Mouse (Mus musculus) NIH3T3 (cell line): ENCODE results near the gene Olfr1465.

ENCODE experiments used
- DNase-seq: peaks from one replicate; pipeline ENCODE4 v3.0.0-alpha.2; 2012; ENCODE audit warnings: low read depth

Gene Olfr1465

GRCm38 (mm10) chr19:13315441-13315840, at the start of gene Olfr1465:
Gene Olfr1465, minus strand, starts transcription at chr19:13315541.
- DNase-seq, result no peak

GRCm38 (mm10) chr19:13361936-13362335, 46.6 kb upstream of the Olfr1465 start, which contains the start of gene Olfr1467:
Gene Olfr1467, plus strand, starts transcription at chr19:13362236.
- DNase-seq, result no peak

GRCm38 (mm10) chr19:13338562-13338961, 23.2 kb upstream of the Olfr1465 start, which contains the start of gene Olfr1466:
Gene Olfr1466, plus strand, starts transcription at chr19:13338862.
- no peak for DNase-seq
